Mouse (Mus musculus): Measurements from ENCODE around the gene Slc38a11. TPM values are rescaled to one million over a fixed set of nuclear protein-coding genes. Genes with fewer than 3 reads are reported as not detected.
A peak's percentile ranks its signal among the peaks of the same experiment; 100 is the strongest.

The Slc38a11 gene
- polyA plus RNA-seq, 1 experiment, result not detected

GRCm38 (mm10) chr2:65340839-65341238, 23.0 kb downstream of the Slc38a11 start:
- Histone ChIP-seq H3K27me3 (ENCODE audit: control insufficient read depth, insufficient read depth, low read length, poor library complexity, severe bottlenecking) (no peaks in the 10 kb centered on the region), H3K9ac (ENCODE audit: low read depth, poor library complexity, severe bottlenecking) (no peak overlapping the region), H3K4me1 (ENCODE audit: control insufficient read depth, insufficient read depth, low read length) (no peaks in the 10 kb centered on the region), H3K4me3 (ENCODE audit: low read depth, low read length) (no peak overlapping the region), H3K9me3 (replicated peaks; ENCODE audit: control insufficient read depth, insufficient read depth, low read length, poor library complexity, severe bottlenecking) (no peaks in the 10 kb centered on the region), H3K36me3 (ENCODE audit: control insufficient read depth, insufficient read depth, low read length, poor library complexity, severe bottlenecking) (no peaks in the 10 kb centered on the region), H3K27ac (ENCODE audit: insufficient read depth, low read length) (no peak overlapping the region)
- no peak for TF ChIP-seq POLR2A (IDR thresholded peaks at IDR 0.05; ENCODE audit: insufficient read depth, low read length)
- TF ChIP-seq EP300 (IDR thresholded peaks at IDR 0.05; ENCODE audit: insufficient read depth, low read depth, low read length), result no peak
- no peak for TF ChIP-seq CTCF (IDR thresholded peaks at IDR 0.05; ENCODE audit: low read depth, low read length)

DNA sequence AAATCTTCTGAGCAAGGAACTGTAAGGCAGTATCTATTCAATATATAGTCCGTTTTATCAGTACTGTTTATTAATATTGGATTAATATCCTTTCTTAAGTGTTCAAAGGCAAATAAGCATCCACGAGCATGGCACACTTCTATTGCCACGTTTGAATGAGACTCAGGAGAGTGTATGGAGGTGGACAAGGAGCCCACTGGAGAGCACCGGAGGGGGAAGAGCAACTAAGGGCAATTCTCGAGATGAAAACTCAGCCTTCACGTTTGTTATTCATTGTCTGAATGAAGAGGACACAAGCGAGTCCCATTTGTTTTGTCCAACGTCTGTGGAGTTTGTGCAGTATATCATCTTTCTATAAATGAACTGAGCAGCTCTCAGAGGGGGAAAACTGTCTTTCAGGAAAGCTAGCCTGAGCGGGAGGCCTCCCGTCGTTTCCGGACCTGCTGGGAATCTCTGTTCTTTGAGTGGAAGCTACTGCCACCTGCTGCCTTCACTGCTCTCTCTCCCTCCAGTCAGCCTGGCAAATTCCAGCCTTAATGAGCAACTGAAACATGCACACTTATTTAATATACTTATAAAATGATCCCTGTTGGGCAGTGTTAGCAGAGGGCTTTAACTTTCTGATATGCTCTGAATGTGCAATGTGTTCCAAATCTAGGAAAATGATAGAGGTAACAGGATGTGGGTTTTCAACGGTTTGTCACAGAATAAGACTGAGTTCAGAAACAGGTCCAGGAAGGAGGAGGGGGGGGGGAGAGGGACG, 26.3 kb downstream of the Slc38a11 start:
- no peak overlapping the region for H3K9ac ChIP-seq (ENCODE audit: low read depth, poor library complexity, severe bottlenecking)
- no peaks in the 10 kb centered on the region for H3K27me3 ChIP-seq (ENCODE audit: control insufficient read depth, insufficient read depth, low read length, poor library complexity, severe bottlenecking)
- TF ChIP-seq POLR2A (IDR thresholded peaks at IDR 0.05; ENCODE audit: insufficient read depth, low read length) (no peak), CTCF (IDR thresholded peaks at IDR 0.05; ENCODE audit: low read depth, low read length) (peak; percentile 54), EP300 (IDR thresholded peaks at IDR 0.05; ENCODE audit: insufficient read depth, low read depth, low read length) (no peak)
- H3K36me3 ChIP-seq (ENCODE audit: control insufficient read depth, insufficient read depth, low read length, poor library complexity, severe bottlenecking), result no peaks in the 10 kb centered on the region
- no peak overlapping the region for H3K27ac ChIP-seq (ENCODE audit: insufficient read depth, low read length)
- no peak overlapping the region for H3K4me3 ChIP-seq (ENCODE audit: low read depth, low read length)
- no peaks in the 10 kb centered on the region for H3K9me3 ChIP-seq (replicated peaks; ENCODE audit: control insufficient read depth, insufficient read depth, low read length, poor library complexity, severe bottlenecking)
- no peaks in the 10 kb centered on the region for H3K4me1 ChIP-seq (ENCODE audit: control insufficient read depth, insufficient read depth, low read length)

- H3K27me3 ChIP-seq (ENCODE audit: control insufficient read depth, insufficient read depth, low read length, poor library complexity, severe bottlenecking), result no peaks in the 10 kb centered on the region
- TF ChIP-seq POLR2A (IDR thresholded peaks at IDR 0.05; ENCODE audit: insufficient read depth, low read length), result no peak
- H3K4me3 ChIP-seq (ENCODE audit: low read depth, low read length), result no peak overlapping the region
- no peak overlapping the region for H3K9ac ChIP-seq (ENCODE audit: low read depth, poor library complexity, severe bottlenecking)
- H3K27ac ChIP-seq (ENCODE audit: insufficient read depth, low read length), result no peak overlapping the region
- no peaks in the 10 kb centered on the region for H3K9me3 ChIP-seq (replicated peaks; ENCODE audit: control insufficient read depth, insufficient read depth, low read length, poor library complexity, severe bottlenecking)
- H3K36me3 ChIP-seq (ENCODE audit: control insufficient read depth, insufficient read depth, low read length, poor library complexity, severe bottlenecking), result no peaks in the 10 kb centered on the region
- H3K4me1 ChIP-seq (ENCODE audit: control insufficient read depth, insufficient read depth, low read length), result no peaks in the 10 kb centered on the region
Observed at GRCm38 (mm10) chr2:65336608-65337007, 27.2 kb downstream of the Slc38a11 start.

GRCm38 (mm10) chr2:65334091-65334490, 29.7 kb downstream of the Slc38a11 start:
- TF ChIP-seq POLR2A (IDR thresholded peaks at IDR 0.05; ENCODE audit: insufficient read depth, low read length) (no peak), CTCF (IDR thresholded peaks at IDR 0.05; ENCODE audit: low read depth, low read length) (no peak), EP300 (IDR thresholded peaks at IDR 0.05; ENCODE audit: insufficient read depth, low read depth, low read length) (no peak)
- no peak overlapping the region for H3K9ac ChIP-seq (ENCODE audit: low read depth, poor library complexity, severe bottlenecking)
- no peak overlapping the region for H3K27ac ChIP-seq (ENCODE audit: insufficient read depth, low read length)
- no peaks in the 10 kb centered on the region for H3K9me3 ChIP-seq (replicated peaks; ENCODE audit: control insufficient read depth, insufficient read depth, low read length, poor library complexity, severe bottlenecking)
- no peaks in the 10 kb centered on the region for H3K36me3 ChIP-seq (ENCODE audit: control insufficient read depth, insufficient read depth, low read length, poor library complexity, severe bottlenecking)
- H3K27me3 ChIP-seq (ENCODE audit: control insufficient read depth, insufficient read depth, low read length, poor library complexity, severe bottlenecking), result no peaks in the 10 kb centered on the region
- H3K4me3 ChIP-seq (ENCODE audit: low read depth, low read length), result no peak overlapping the region
- no peaks in the 10 kb centered on the region for H3K4me1 ChIP-seq (ENCODE audit: control insufficient read depth, insufficient read depth, low read length)

- Histone ChIP-seq H3K27me3 (ENCODE audit: control insufficient read depth, insufficient read depth, low read length, poor library complexity, severe bottlenecking) (no peaks in the 10 kb centered on the region), H3K4me1 (ENCODE audit: control insufficient read depth, insufficient read depth, low read length) (no peaks in the 10 kb centered on the region), H3K27ac (ENCODE audit: insufficient read depth, low read length) (no peak overlapping the region), H3K9ac (ENCODE audit: low read depth, poor library complexity, severe bottlenecking) (no peak overlapping the region), H3K9me3 (replicated peaks; ENCODE audit: control insufficient read depth, insufficient read depth, low read length, poor library complexity, severe bottlenecking) (no peaks in the 10 kb centered on the region), H3K4me3 (ENCODE audit: low read depth, low read length) (no peak overlapping the region), H3K36me3 (ENCODE audit: control insufficient read depth, insufficient read depth, low read length, poor library complexity, severe bottlenecking) (no peaks in the 10 kb centered on the region)
- no peak for TF ChIP-seq POLR2A (IDR thresholded peaks at IDR 0.05; ENCODE audit: insufficient read depth, low read length)
- TF ChIP-seq CTCF (IDR thresholded peaks at IDR 0.05; ENCODE audit: low read depth, low read length), result peak; percentile 1
- no peak for TF ChIP-seq EP300 (IDR thresholded peaks at IDR 0.05; ENCODE audit: insufficient read depth, low read depth, low read length)
Observed at GRCm38 (mm10) chr2:65331321-65331720, 32.5 kb downstream of the Slc38a11 start.

- no peaks in the 10 kb centered on the region for H3K4me1 ChIP-seq (ENCODE audit: control insufficient read depth, insufficient read depth, low read length)
- no peaks in the 10 kb centered on the region for H3K36me3 ChIP-seq (ENCODE audit: control insufficient read depth, insufficient read depth, low read length, poor library complexity, severe bottlenecking)
- no peak for TF ChIP-seq EP300 (IDR thresholded peaks at IDR 0.05; ENCODE audit: insufficient read depth, low read depth, low read length)
- H3K27ac ChIP-seq (ENCODE audit: insufficient read depth, low read length), result no peak overlapping the region
- H3K27me3 ChIP-seq (ENCODE audit: control insufficient read depth, insufficient read depth, low read length, poor library complexity, severe bottlenecking), result no peaks in the 10 kb centered on the region
- no peaks in the 10 kb centered on the region for H3K9me3 ChIP-seq (replicated peaks; ENCODE audit: control insufficient read depth, insufficient read depth, low read length, poor library complexity, severe bottlenecking)
- no peak overlapping the region for H3K9ac ChIP-seq (ENCODE audit: low read depth, poor library complexity, severe bottlenecking)
- H3K4me3 ChIP-seq (ENCODE audit: low read depth, low read length), result no peak overlapping the region
Observed at GRCm38 (mm10) chr2:65321998-65322754, 41.7 kb downstream of the Slc38a11 start.

Measured in ES-Bruce4 (cell line).